Mouse (Mus musculus) liver, postnatal 0 days (tissue): ENCODE measurements around the gene Rps10.

Experiments
- CTCF ChIP-seq: sonication (generic); IDR thresholded peaks from 2 replicates; pipeline ENCODE4 v1.5.1; 2016; ENCODE audit warnings: antibody characterized with exemption, low read depth
- EP300 ChIP-seq: IDR thresholded peaks from 2 replicates; pipeline ENCODE4 v1.6.1; 2016; ENCODE audit warnings: antibody characterized with exemption, low read depth, mild to moderate bottlenecking

- TF ChIP-seq EP300 (no peak), CTCF (no peak)
These were observed 35.3 kb upstream of the Rps10 start for GRCm38 (mm10) chr17:27671720-27672119.
